Mouse (Mus musculus) hindbrain, embryonic 16.5 days (tissue): ENCODE measurements at regions not wholly inside any gene's neighbourhood (a gene's known extent, or its start where the extent isn't known, plus 50 kb on each side); places are given as distances from the start of the nearest gene placed in this dataset.

Source experiments
- ATAC-seq: fragments of 200-750 bp; cut with Nextera tagmentation; 2 replicates; pipeline ENCODE4 v1.8.0; 2017; ENCODE audit warnings: moderate TSS enrichment, moderate library complexity
- H3K27ac ChIP-seq: fragments of 300-500 bp; sonication (generic); 2 replicates; pipeline ENCODE4 v1.5.1; 2014; ENCODE audit warnings: low read depth, mild to moderate bottlenecking, control low read depth, low read length, moderate library complexity
- H3K27me3 ChIP-seq: fragments of 300-500 bp; sonication (generic); replicated peaks from 2 replicates; pipeline ENCODE4 v1.6.1; 2014; ENCODE audit warnings: low read length; ENCODE audit not compliant: control insufficient read depth, insufficient read depth
- H3K36me3 ChIP-seq: fragments of 300-500 bp; sonication (generic); 2 replicates; pipeline ENCODE4 v1.6.1; 2014; ENCODE audit warnings: mild to moderate bottlenecking, low read length, moderate library complexity, mixed read lengths; ENCODE audit not compliant: control insufficient read depth, insufficient read depth
- H3K4me1 ChIP-seq: fragments of 300-500 bp; sonication (generic); 2 replicates; pipeline ENCODE4 v1.6.1; 2014; ENCODE audit warnings: low read depth, low read length; ENCODE audit not compliant: control insufficient read depth, insufficient read depth
- H3K4me2 ChIP-seq: fragments of 300-500 bp; sonication (generic); 2 replicates; pipeline ENCODE4 v1.6.1; 2014; ENCODE audit warnings: mild to moderate bottlenecking, low read length, control low read depth, moderate library complexity
- H3K4me3 ChIP-seq: fragments of 300-500 bp; sonication (generic); 2 replicates; pipeline ENCODE4 v1.5.1; 2014; ENCODE audit warnings: mild to moderate bottlenecking, low read length, control low read depth, moderate library complexity
- H3K9ac ChIP-seq: fragments of 300-500 bp; sonication (generic); 2 replicates; pipeline ENCODE4 v1.6.1; 2014; ENCODE audit warnings: low read depth, mild to moderate bottlenecking, control low read depth, low read length, moderate library complexity
- H3K9me3 ChIP-seq: fragments of 300-500 bp; sonication (generic); 2 replicates; pipeline ENCODE4 v1.6.1; 2014; ENCODE audit warnings: mild to moderate bottlenecking, low read length, moderate library complexity; ENCODE audit not compliant: control insufficient read depth
- WGBS: fragments of 180-500 bp; shearing (Covaris S2); extraction: QIAGEN DNeasy Blood & Tissue Kit; methylation state at CpG from one replicate; pipeline ENCODE4 v1.1.7; 2014; 5-methylcytosine and 5-hydroxymethylcytosine counted together

DNA sequence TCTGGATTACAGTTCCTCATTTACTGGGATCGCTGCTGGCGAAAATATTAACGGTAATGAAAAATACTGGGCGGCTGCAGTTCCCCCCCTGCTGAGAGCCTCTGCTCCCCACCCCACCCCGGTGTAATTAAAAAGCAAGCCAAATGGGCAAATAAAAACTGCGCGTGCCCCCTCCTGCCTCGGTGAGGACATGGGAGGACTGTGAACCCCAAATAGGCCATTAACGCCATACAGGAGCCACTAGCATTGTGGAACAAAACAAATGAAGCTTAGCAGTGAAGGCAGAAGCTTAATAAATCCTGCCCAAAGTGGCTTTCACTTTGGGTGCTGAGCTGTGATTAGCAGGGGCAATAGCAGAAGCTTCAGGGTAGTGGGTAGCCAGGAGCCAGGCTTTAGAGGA, 52.3 kb upstream of the Sdk2 start:
- Histone ChIP-seq H3K36me3 (no peaks in the 10 kb centered on the region), H3K4me2 (no peak overlapping the region), H3K27ac (no peak overlapping the region), H3K27me3 (no peaks in the 10 kb centered on the region), H3K4me1 (peaks cover 9% of the 10 kb centered on the region), H3K4me3 (no peak overlapping the region), H3K9ac (no peak overlapping the region), H3K9me3 (no peaks in the 10 kb centered on the region)
- no peak for ATAC-seq
- 43% methylated on average over 9 of the region's 9 CpGs for WGBS
